In the genomic region with DNA sequence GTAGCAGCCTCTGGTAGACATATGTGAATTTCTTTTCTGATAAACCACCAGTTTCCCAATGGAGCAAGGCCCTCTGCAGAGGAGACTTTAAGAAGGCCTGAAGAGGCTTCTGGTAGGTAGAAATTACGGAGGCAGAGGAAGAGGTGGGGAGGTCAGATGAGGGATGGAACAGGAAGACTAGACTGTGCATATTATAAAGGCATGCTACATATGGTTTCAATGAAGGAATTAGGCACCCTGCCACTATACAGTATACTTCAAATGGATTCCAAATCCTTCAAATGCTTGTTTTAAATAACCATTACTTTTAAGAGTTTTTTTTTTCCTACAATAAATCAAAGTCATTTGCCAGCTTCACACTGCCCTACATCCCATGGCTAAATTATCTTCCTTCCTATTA, we compare ENCODE assay signal across 18 mouse cellular contexts.
"Had no signal": no experiment of that assay in that cellular context is flagged by ENCODE, and none has a peak within 500 bp of the region (broad histone marks: within the 10 kb centered on the region; RNA-seq: fewer than 3 reads in every experiment).

No protein-coding gene starts in this region.

- H3K36me3 ChIP-seq: midbrain, embryonic 12.5 days; neural tube, embryonic 12.5 days had no signal

- H3K9ac ChIP-seq: liver, embryonic 14.5 days; lung, embryonic 14.5 days; midbrain, embryonic 12.5 days; neural tube, embryonic 12.5 days had no signal

- H3K27ac ChIP-seq: liver, embryonic 14.5 days; macrophage; midbrain, embryonic 12.5 days; neural tube, embryonic 12.5 days had no signal

- H3K4me2 ChIP-seq: lung, embryonic 14.5 days; midbrain, embryonic 12.5 days; neural tube, embryonic 12.5 days had no signal

- H3K9me3 ChIP-seq: midbrain, embryonic 12.5 days; neural tube, embryonic 12.5 days had no signal

- H3K4me3 ChIP-seq: megakaryocyte, embryonic 14.5 days; midbrain, embryonic 12.5 days; neural tube, embryonic 12.5 days had no signal

- DNase-seq: lung, adult 18-20 months; lung, embryonic 14.5 days; lung, postnatal 10 days; lung, postnatal 36 days; midbrain, embryonic 14.5 days; retina, postnatal 1 day; right cerebral cortex, adult 18-20 months; right cerebral cortex, postnatal 25 days; right cerebral cortex, postnatal 4 days; spleen, adult 18-20 months; thymus, adult 18-20 months; thymus, postnatal 14 days; thymus, postnatal 36 days had no signal

- H3K27me3 ChIP-seq: megakaryocyte, embryonic 14.5 days; midbrain, embryonic 12.5 days; neural tube, embryonic 12.5 days had no signal

- H3K4me1 ChIP-seq: megakaryocyte, embryonic 14.5 days; midbrain, embryonic 12.5 days; neural tube, embryonic 12.5 days had no signal
